Mouse (Mus musculus) stomach, embryonic 16.5 days (tissue): ENCODE results near the gene Bbof1. TPM values are rescaled to one million over a fixed set of nuclear protein-coding genes. Genes with fewer than 3 reads are reported as not detected.

Experiments used
- ATAC-seq: fragments of 200-750 bp; cut with Nextera tagmentation; 2 replicates; pipeline ENCODE4 v1.8.0; 2017; ENCODE audit warnings: moderate number of reproducible peaks, moderate TSS enrichment; ENCODE audit not compliant: insufficient read depth, low FRiP score
- H3K27ac ChIP-seq: fragments of 300-500 bp; sonication (generic); 2 replicates; pipeline ENCODE4 v1.5.1; 2014; ENCODE audit warnings: low read length
- H3K27me3 ChIP-seq: fragments of 300-500 bp; sonication (generic); 2 replicates; pipeline ENCODE4 v1.6.1; 2014; ENCODE audit warnings: low read length, control low read depth, mixed read lengths; ENCODE audit not compliant: control insufficient read depth, insufficient read depth
- H3K36me3 ChIP-seq: fragments of 300-500 bp; sonication (generic); 2 replicates; pipeline ENCODE4 v1.6.1; 2014; ENCODE audit warnings: low read length; ENCODE audit not compliant: control insufficient read depth, insufficient read depth
- H3K4me1 ChIP-seq: fragments of 300-500 bp; sonication (generic); 2 replicates; pipeline ENCODE4 v1.6.1; 2014; ENCODE audit warnings: low read length, control low read depth, mixed read lengths; ENCODE audit not compliant: control insufficient read depth, insufficient read depth
- H3K4me2 ChIP-seq: fragments of 300-500 bp; sonication (generic); 2 replicates; pipeline ENCODE4 v1.6.1; 2014; ENCODE audit warnings: low read depth, low read length, mixed read lengths
- H3K4me3 ChIP-seq: fragments of 300-500 bp; sonication (generic); replicated peaks from 2 replicates; pipeline ENCODE4 v1.5.1; 2014; ENCODE audit warnings: mild to moderate bottlenecking, low read length
- H3K9ac ChIP-seq: fragments of 300-500 bp; sonication (generic); 2 replicates; pipeline ENCODE4 v1.6.1; 2014; ENCODE audit warnings: low read length
- H3K9me3 ChIP-seq: fragments of 300-500 bp; sonication (generic); replicated peaks from 2 replicates; pipeline ENCODE4 v1.6.1; 2016; ENCODE audit warnings: low read length, control low read depth; ENCODE audit not compliant: control insufficient read depth
- WGBS: fragments of 180-500 bp; shearing (Covaris S2); extraction: QIAGEN DNeasy Blood & Tissue Kit; methylation state at CpG from one replicate; pipeline ENCODE4 v1.1.7; 2014; 5-methylcytosine and 5-hydroxymethylcytosine counted together
- polyA plus RNA-seq: library from polyadenylated mRNA; unstranded; fragments of >200 nt; fragmentation: Nextera tagmentation; extraction: Ambion mirVana; gene quantifications from 2 replicates; pipeline ENCODE4 v1.2.1, GENCODE M21; 2015

Gene Bbof1
- polyA plus RNA-seq, 1 experiment from 2014 or later = 0.89 TPM

- H3K4me3 ChIP-seq = no peak overlapping the region
- no peak overlapping the region for H3K4me2 ChIP-seq
- H3K4me1 ChIP-seq = no peaks in the 10 kb centered on the region
- peaks cover 2% of the 10 kb centered on the region; the same call in 1 of the 2 replicates for H3K36me3 ChIP-seq
- no peak overlapping the region for H3K9ac ChIP-seq
- no peak overlapping the region for H3K27ac ChIP-seq
- no peak for ATAC-seq
- no peaks in the 10 kb centered on the region for H3K27me3 ChIP-seq
- WGBS = 90% methylated on average over 4 of the region's 4 CpGs
- H3K9me3 ChIP-seq = no peaks in the 10 kb centered on the region
These were observed 26.5 kb upstream of the Bbof1 start for GRCm38 (mm10) chr12:84382369-84382768.

- no peaks in the 10 kb centered on the region for H3K4me1 ChIP-seq
- no peak overlapping the region for H3K4me2 ChIP-seq
- peaks cover 2% of the 10 kb centered on the region; the same call in 1 of the 2 replicates for H3K36me3 ChIP-seq
- H3K9ac ChIP-seq = no peak overlapping the region
- 63% methylated on average over 5 of the region's 5 CpGs for WGBS
- peak overlapping the region; percentile 80 for H3K27ac ChIP-seq
- peak; percentile 77; the same call in 1 of the 2 replicates for ATAC-seq
- H3K4me3 ChIP-seq = no peak overlapping the region
- no peaks in the 10 kb centered on the region for H3K9me3 ChIP-seq
- H3K27me3 ChIP-seq = no peaks in the 10 kb centered on the region
These were observed 24.2 kb upstream of the Bbof1 start for GRCm38 (mm10) chr12:84384644-84385081.

- H3K4me3 ChIP-seq = no peak overlapping the region
- no peaks in the 10 kb centered on the region for H3K4me1 ChIP-seq
- H3K27ac ChIP-seq = peak overlapping the region; percentile 80
- peak overlapping the region; percentile 11; the same call in 1 of the 2 replicates for H3K9ac ChIP-seq
- H3K4me2 ChIP-seq = no peak overlapping the region
- WGBS = 86% methylated on average over 4 of the region's 4 CpGs
- no peaks in the 10 kb centered on the region for H3K27me3 ChIP-seq
- H3K9me3 ChIP-seq = no peaks in the 10 kb centered on the region
- no peak for ATAC-seq
- H3K36me3 ChIP-seq = peaks cover 2% of the 10 kb centered on the region; the same call in 1 of the 2 replicates
These were observed 23.5 kb upstream of the Bbof1 start for GRCm38 (mm10) chr12:84385408-84385807.

DNA sequence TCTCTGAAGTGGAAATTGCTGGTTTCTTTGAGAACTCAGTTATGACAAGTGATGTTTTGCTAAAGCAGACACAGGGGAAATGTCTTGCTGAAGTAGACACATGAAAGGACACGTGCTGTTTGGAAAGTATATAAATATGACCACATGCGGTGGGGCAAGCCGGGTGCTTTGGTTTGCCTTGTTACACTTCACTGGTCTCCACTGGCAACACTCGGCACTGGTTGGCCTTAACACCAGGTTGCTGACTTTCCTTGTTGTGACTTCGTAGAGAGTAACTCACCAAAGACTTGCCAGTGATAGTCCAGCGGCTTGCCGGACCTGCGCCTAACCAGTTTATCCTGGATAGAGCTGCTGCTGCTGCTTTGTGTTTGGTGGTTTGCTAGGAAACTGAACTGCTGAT, 20.8 kb upstream of the Bbof1 start:
- Histone ChIP-seq H3K4me2 (no peak overlapping the region), H3K27ac (no peak overlapping the region), H3K9ac (no peak overlapping the region), H3K36me3 (peaks cover 2% of the 10 kb centered on the region; the same call in 1 of the 2 replicates), H3K9me3 (no peaks in the 10 kb centered on the region), H3K27me3 (no peaks in the 10 kb centered on the region), H3K4me1 (no peaks in the 10 kb centered on the region), H3K4me3 (no peak overlapping the region)
- 88% methylated on average over 8 of the region's 8 CpGs for WGBS
- ATAC-seq = no peak

GRCm38 (mm10) chr12:84388774-84389400, 20.0 kb upstream of the Bbof1 start:
- H3K4me1 ChIP-seq = no peaks in the 10 kb centered on the region
- H3K27me3 ChIP-seq = no peaks in the 10 kb centered on the region
- H3K36me3 ChIP-seq = no peaks in the 10 kb centered on the region
- no peak overlapping the region for H3K4me2 ChIP-seq
- no peak overlapping the region for H3K27ac ChIP-seq
- WGBS = 64% methylated on average over 14 of the region's 14 CpGs
- no peak for ATAC-seq
- H3K4me3 ChIP-seq = no peak overlapping the region
- no peak overlapping the region for H3K9ac ChIP-seq
- H3K9me3 ChIP-seq = no peaks in the 10 kb centered on the region

DNA sequence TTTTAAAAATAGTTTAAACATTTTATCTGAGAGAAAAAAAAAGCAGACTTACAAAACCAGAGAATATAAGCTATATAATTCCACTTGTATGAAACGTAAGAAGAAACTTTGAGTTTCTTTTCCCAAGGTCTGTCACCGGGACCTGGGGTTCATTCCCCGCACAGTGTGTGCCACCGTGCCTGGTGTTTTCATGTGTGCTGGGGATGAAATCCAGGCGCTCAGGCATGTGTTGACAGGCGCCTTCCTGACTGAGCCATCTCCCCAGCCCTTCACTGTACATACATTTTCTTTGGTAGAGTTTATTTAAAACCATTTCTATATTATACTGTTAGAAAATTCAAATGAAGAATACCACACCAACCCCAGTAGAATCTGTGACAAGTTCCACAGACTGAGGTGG, 18.5 kb upstream of the Bbof1 start:
- no peaks in the 10 kb centered on the region for H3K36me3 ChIP-seq
- 82% methylated on average over 6 of the region's 6 CpGs for WGBS
- H3K9me3 ChIP-seq = no peaks in the 10 kb centered on the region
- no peaks in the 10 kb centered on the region for H3K4me1 ChIP-seq
- H3K27me3 ChIP-seq = no peaks in the 10 kb centered on the region
- no peak for ATAC-seq
- H3K27ac ChIP-seq = no peak overlapping the region
- no peak overlapping the region for H3K4me2 ChIP-seq
- no peak overlapping the region for H3K4me3 ChIP-seq
- H3K9ac ChIP-seq = no peak overlapping the region

DNA sequence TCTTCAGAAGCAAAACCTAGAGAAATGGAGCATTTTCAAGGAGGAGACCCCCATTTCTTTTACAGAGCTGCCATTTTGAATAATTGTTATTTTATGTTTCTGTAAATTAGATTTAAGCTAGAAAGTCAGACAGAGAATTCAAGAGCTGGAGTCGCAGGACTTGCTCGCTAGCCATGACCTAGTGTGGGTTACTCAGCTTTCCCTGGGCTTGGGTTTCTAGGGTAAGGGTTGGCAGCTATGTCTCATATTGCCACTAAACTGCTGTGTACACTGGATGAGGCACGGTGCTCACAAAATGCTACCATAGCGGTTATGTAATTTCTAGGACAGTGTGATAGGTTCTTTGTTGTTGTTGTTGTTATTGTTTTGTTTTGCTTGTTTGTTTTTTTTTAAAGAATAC, 16.2 kb upstream of the Bbof1 start:
- no peaks in the 10 kb centered on the region for H3K27me3 ChIP-seq
- H3K9ac ChIP-seq = no peak overlapping the region
- H3K4me1 ChIP-seq = no peaks in the 10 kb centered on the region
- no peak for ATAC-seq
- WGBS = 90% methylated on average over 4 of the region's 4 CpGs
- no peaks in the 10 kb centered on the region for H3K9me3 ChIP-seq
- no peak overlapping the region for H3K27ac ChIP-seq
- no peaks in the 10 kb centered on the region for H3K36me3 ChIP-seq
- no peak overlapping the region for H3K4me2 ChIP-seq
- no peak overlapping the region for H3K4me3 ChIP-seq

GRCm38 (mm10) chr12:84393847-84394246, 15.0 kb upstream of the Bbof1 start:
- no peaks in the 10 kb centered on the region for H3K4me1 ChIP-seq
- no peak overlapping the region for H3K4me2 ChIP-seq
- no peak overlapping the region for H3K4me3 ChIP-seq
- WGBS = 84% methylated on average over 5 of the region's 5 CpGs
- H3K9me3 ChIP-seq = no peaks in the 10 kb centered on the region
- H3K9ac ChIP-seq = no peak overlapping the region
- no peaks in the 10 kb centered on the region for H3K27me3 ChIP-seq
- H3K36me3 ChIP-seq = no peaks in the 10 kb centered on the region
- H3K27ac ChIP-seq = no peak overlapping the region
- ATAC-seq = no peak

- H3K4me1 ChIP-seq = peaks cover 11% of the 10 kb centered on the region; the same call in 1 of the 2 replicates
- H3K9ac ChIP-seq = no peak overlapping the region
- no peaks in the 10 kb centered on the region for H3K27me3 ChIP-seq
- no peak overlapping the region for H3K27ac ChIP-seq
- no peak overlapping the region for H3K4me2 ChIP-seq
- H3K36me3 ChIP-seq = no peaks in the 10 kb centered on the region
- no peak for ATAC-seq
- no peak overlapping the region for H3K4me3 ChIP-seq
- H3K9me3 ChIP-seq = no peaks in the 10 kb centered on the region
- 74% methylated on average over 14 of the region's 14 CpGs for WGBS
These were observed 11.8 kb upstream of the Bbof1 start for GRCm38 (mm10) chr12:84396947-84397679.
